ENCODE assay signal across 20 mouse cellular contexts in genomic region chr17:5233991-5234390, GRCm38 (mm10).
"Had no signal": no experiment of that assay in that cellular context is flagged by ENCODE, and none has a peak within 500 bp of the region (broad histone marks: within the 10 kb centered on the region; RNA-seq: fewer than 3 reads in every experiment).

No protein-coding gene starts in this region.

- H3K27me3 ChIP-seq: liver, embryonic 12.5 days; liver, embryonic 15.5 days; lung, embryonic 15.5 days; midbrain, embryonic 12.5 days; midbrain, embryonic 15.5 days; neural tube, embryonic 13.5 days had no signal

- DNase-seq: kidney, adult 11 months; kidney, adult 8-10 months; layer of hippocampus, adult 9-11 months; liver; lung, adult 18-20 months; lung, postnatal 10 days; lung, postnatal 4 days; right cerebral cortex, postnatal 4 days; thymus, adult 2 months; thymus, postnatal 14 days; thymus, postnatal 4 days had no signal

- H3K36me3 ChIP-seq: liver, embryonic 12.5 days; liver, embryonic 15.5 days; lung, embryonic 15.5 days; midbrain, embryonic 12.5 days; midbrain, embryonic 15.5 days; neural tube, embryonic 13.5 days had no signal

- H3K9me3 ChIP-seq: liver, embryonic 12.5 days; liver, embryonic 15.5 days; lung, embryonic 15.5 days; midbrain, embryonic 12.5 days; midbrain, embryonic 15.5 days; neural tube, embryonic 13.5 days had no signal

- H3K4me3 ChIP-seq: layer of hippocampus, adult 2 months; liver, embryonic 12.5 days; liver, embryonic 15.5 days; lung, embryonic 15.5 days; midbrain, embryonic 12.5 days; midbrain, embryonic 15.5 days; neural tube, embryonic 13.5 days had no signal

- ATAC-seq: liver, embryonic 12.5 days; midbrain, embryonic 15.5 days had no signal

- H3K4me2 ChIP-seq: liver, embryonic 12.5 days; liver, embryonic 15.5 days; lung, embryonic 15.5 days; midbrain, embryonic 12.5 days; midbrain, embryonic 15.5 days; neural tube, embryonic 13.5 days had no signal

- H3K27ac ChIP-seq: kidney, postnatal 0 days; layer of hippocampus, adult 2 months; liver, embryonic 12.5 days; liver, embryonic 15.5 days; lung, embryonic 15.5 days; midbrain, embryonic 12.5 days; midbrain, embryonic 15.5 days; neural tube, embryonic 13.5 days; stomach, postnatal 0 days had no signal

- H3K9ac ChIP-seq: liver, embryonic 12.5 days; liver, embryonic 15.5 days; lung, embryonic 15.5 days; midbrain, embryonic 12.5 days; midbrain, embryonic 15.5 days; neural tube, embryonic 13.5 days had no signal
